Mouse (Mus musculus): ENCODE results near the gene Mbnl1. TPM values are rescaled to one million over a fixed set of nuclear protein-coding genes. Genes with fewer than 3 reads are reported as not detected.
"Not testable (repeated sequence)": the region's sequence is repeated elsewhere in the genome, so short reads cannot be mapped to it uniquely, and the experiment has no call there.

Gene Mbnl1
- polyA plus RNA-seq, 1 experiment from 2014 or later = 235 TPM

GRCm38 (mm10) chr3:60489509-60489908, 16.9 kb downstream of the Mbnl1 start:
- no peak for DNase-seq (ENCODE audit: low spot score)

- not testable (repeated sequence) for DNase-seq (ENCODE audit: low spot score)
Measured at GRCm38 (mm10) chr3:60494774-60495535, 22.3 kb downstream of the Mbnl1 start.

GRCm38 (mm10) chr3:60496197-60496596, 23.6 kb downstream of the Mbnl1 start:
- peak; percentile 57 for DNase-seq (ENCODE audit: low spot score)

- no peak for DNase-seq (ENCODE audit: low spot score)
Measured at GRCm38 (mm10) chr3:60498151-60498550, 25.5 kb downstream of the Mbnl1 start.

GRCm38 (mm10) chr3:60498646-60499045, 26.0 kb downstream of the Mbnl1 start:
- DNase-seq (ENCODE audit: low spot score) = no peak

- DNase-seq (ENCODE audit: low spot score) = no peak
Measured at GRCm38 (mm10) chr3:60499157-60499578, 26.5 kb downstream of the Mbnl1 start.

GRCm38 (mm10) chr3:60499718-60500450, 27.3 kb downstream of the Mbnl1 start:
- DNase-seq (ENCODE audit: low spot score) = no peak

GRCm38 (mm10) chr3:60500571-60501527, 28.2 kb downstream of the Mbnl1 start:
- DNase-seq (ENCODE audit: low spot score) = peak; percentile 85

- peak; percentile 75 for DNase-seq (ENCODE audit: low spot score)
Measured at GRCm38 (mm10) chr3:60501561-60502151, 29.0 kb downstream of the Mbnl1 start.

- peak; percentile 34 for DNase-seq (ENCODE audit: low spot score)
Measured at GRCm38 (mm10) chr3:60502155-60502987, 29.7 kb downstream of the Mbnl1 start.

- DNase-seq (ENCODE audit: low spot score) = no peak
Measured at GRCm38 (mm10) chr3:60503196-60503595, 30.6 kb downstream of the Mbnl1 start.

- no peak for DNase-seq (ENCODE audit: low spot score)
Measured at GRCm38 (mm10) chr3:60504775-60505430, 32.3 kb downstream of the Mbnl1 start.

- DNase-seq (ENCODE audit: low spot score) = no peak
Measured at GRCm38 (mm10) chr3:60506821-60507220, 34.2 kb downstream of the Mbnl1 start.

- DNase-seq (ENCODE audit: low spot score) = no peak
Measured at GRCm38 (mm10) chr3:60507496-60507895, 34.9 kb downstream of the Mbnl1 start.

GRCm38 (mm10) chr3:60507979-60508378, 35.3 kb downstream of the Mbnl1 start:
- no peak for DNase-seq (ENCODE audit: low spot score)

GRCm38 (mm10) chr3:60511197-60511596, 38.6 kb downstream of the Mbnl1 start:
- DNase-seq (ENCODE audit: low spot score) = no peak

- DNase-seq (ENCODE audit: low spot score) = no peak
Measured at GRCm38 (mm10) chr3:60513337-60513736, 40.7 kb downstream of the Mbnl1 start.

- no peak for DNase-seq (ENCODE audit: low spot score)
Measured at GRCm38 (mm10) chr3:60513746-60514145, 41.1 kb downstream of the Mbnl1 start.

- DNase-seq (ENCODE audit: low spot score) = no peak
Measured at GRCm38 (mm10) chr3:60515430-60515829, 42.8 kb downstream of the Mbnl1 start.
